Mouse (Mus musculus) layer of hippocampus, postnatal 25 days (tissue): Measurements from ENCODE around the gene Vgf. TPM values are rescaled to one million over a fixed set of nuclear protein-coding genes. Genes with fewer than 3 reads are reported as not detected.

Source experiments
- DNase-seq, 2 experiments: peaks; one replicate each; pipeline ENCODE4 v3.0.0; 2022; ENCODE audit warnings: mixed read lengths in 2 of 2, low spot score in 1 of 2; ENCODE audit errors: extremely low spot score in 1 of 2
- total RNA-seq, 2 experiments: library from RNA; stranded (reverse); gene quantifications; 2 replicates each; pipeline ENCODE4 v1.2.3; 2021

Gene Vgf
- total RNA-seq, 2 experiments from 2014 or later, result 219 to 233 TPM

DNA sequence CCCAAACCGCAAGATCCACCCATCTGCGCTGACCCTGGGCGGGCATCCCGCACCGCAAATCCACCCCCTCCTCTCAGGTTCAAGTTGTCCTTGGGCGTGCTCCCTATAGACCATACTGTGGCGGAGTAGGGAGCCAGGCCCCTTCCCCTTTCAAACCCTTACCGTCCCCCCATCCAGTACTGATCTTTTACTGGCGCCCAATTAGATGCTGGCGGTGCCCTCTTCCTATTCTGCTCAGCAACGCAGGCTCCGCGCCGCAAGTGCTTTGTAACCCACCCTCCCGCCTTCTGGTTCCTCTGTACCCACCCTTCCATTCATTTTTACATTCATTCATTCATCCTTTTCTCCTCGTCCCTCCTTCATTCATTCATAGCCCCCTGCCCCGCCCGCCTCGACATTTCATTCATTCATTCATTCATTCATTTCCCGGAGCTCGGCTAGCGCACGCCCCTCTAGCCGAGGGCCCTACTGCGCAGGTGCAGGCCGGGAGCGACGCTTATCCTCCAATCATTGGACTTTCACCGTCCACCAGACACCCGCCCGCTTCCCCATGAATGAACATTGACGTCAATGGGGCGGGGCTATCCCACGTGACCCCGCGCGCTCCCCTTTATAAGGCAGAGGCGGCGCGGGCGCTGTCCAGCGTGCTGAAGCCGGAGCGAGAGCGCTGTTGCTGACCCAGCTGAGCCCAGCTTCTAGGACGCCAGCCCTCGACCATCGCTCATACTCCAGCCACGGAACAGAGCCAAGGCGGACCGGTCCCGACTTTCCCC lies 3.6 kb downstream of the Vgf start:
- peak; percentile 94 for DNase-seq

DNA sequence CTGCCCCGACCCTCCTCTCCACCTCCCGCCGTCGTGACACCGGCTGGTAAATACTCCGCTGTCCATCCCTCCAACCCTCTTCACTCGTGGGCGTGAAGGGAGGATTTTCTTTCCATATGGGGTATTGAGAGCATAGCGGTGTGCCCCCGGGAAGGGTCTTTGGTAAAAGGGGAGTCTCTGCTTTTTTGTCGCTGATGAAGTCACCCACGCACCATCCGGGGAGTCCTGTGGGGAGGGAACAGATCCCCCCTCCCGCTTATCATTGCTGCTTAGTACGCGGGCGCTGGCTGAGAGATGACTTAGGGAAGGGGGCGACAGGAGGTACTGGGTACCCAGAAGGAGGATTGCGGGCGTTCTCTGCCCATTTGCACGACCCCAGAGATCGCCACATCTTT lies 4.2 kb downstream of the Vgf start:
- peak in 1 of 2 experiments; percentile 49 for DNase-seq

DNA sequence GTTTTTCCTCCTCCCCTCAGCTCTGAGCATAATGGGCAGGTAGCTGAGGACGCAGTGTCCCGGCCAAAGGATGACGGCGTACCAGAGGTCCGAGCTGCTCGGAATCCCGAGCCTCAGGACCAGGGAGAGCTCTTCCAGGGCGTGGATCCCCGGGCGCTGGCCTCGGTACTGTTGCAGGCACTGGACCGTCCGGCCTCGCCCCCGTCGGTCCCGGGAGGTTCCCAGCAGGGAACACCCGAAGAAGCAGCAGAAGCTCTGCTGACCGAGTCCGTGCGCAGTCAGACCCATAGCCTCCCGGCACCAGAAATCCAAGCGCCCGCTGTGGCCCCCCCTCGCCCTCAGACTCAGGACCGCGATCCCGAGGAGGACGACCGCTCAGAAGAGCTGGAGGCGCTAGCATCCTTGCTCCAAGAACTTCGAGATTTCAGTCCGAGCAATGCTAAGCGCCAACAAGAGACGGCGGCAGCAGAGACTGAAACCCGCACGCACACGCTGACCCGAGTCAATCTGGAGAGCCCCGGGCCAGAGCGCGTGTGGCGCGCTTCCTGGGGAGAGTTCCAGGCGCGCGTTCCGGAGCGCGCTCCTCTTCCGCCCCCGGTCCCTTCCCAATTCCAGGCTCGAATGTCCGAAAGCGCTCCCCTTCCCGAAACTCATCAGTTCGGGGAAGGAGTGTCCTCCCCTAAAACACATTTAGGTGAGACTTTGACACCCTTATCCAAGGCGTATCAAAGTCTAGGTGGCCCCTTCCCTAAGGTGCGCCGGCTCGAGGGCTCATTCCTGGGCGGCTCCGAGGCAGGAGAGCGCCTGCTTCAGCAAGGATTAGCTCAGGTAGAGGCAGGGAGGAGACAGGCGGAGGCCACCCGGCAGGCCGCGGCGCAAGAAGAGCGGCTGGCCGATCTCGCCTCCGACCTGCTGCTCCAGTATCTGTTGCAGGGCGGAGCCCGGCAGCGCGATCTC lies 5.2 kb downstream of the Vgf start:
- no peak for DNase-seq

DNA sequence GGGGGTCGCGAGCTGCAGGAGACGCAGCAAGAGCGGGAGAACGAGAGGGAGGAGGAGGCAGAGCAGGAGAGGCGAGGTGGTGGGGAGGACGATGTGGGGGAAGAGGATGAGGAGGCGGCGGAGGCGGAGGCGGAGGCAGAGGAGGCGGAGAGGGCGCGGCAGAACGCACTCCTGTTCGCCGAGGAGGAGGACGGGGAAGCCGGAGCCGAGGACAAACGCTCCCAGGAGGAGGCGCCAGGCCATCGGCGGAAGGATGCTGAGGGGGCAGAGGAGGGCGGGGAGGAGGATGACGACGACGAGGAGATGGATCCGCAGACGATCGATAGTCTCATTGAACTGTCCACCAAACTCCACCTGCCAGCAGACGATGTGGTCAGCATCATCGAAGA lies 5.8 kb downstream of the Vgf start:
- peak; percentile 46 to 52 for DNase-seq

DNA sequence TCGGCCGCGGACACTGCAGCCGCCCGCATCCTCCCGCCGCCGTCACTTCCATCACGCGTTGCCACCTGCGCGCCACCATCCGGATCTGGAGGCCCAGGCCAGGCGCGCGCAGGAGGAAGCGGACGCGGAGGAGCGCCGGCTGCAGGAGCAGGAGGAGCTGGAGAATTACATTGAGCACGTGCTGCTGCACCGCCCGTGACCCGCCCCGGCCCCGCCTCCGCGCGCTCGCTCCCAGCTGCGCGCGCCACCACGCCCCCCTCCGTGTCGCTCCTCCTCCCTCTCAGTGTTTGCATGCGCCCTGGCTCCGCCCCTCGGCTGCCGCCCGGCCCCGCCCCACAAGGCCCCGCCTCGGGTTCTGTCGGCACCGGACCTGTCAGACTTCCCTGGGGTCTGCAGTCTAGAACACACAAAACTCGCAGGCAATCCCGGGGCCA lies 6.5 kb downstream of the Vgf start:
- peak; percentile 69 to 74 for DNase-seq

DNA sequence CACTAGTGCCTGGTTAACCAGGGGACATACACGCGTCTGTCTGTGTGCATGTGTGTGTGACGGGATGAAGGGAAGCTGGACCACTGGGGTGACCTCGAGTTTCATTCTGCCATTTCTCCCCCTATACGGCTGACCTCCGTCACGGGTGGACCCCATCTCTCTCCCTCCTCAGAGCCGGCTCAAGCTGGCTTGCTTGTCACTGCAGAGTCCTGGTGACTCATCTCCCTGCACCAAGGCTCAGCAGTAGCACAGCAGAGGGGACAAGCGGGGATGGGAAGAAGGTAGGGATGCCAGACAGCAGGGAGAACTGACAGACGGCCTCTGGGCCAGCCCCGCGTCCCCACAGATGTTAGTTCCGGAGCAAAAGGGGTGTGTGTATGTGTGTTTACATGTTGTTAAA lies 10.0 kb downstream of the Vgf start:
- DNase-seq, result no peak

DNA sequence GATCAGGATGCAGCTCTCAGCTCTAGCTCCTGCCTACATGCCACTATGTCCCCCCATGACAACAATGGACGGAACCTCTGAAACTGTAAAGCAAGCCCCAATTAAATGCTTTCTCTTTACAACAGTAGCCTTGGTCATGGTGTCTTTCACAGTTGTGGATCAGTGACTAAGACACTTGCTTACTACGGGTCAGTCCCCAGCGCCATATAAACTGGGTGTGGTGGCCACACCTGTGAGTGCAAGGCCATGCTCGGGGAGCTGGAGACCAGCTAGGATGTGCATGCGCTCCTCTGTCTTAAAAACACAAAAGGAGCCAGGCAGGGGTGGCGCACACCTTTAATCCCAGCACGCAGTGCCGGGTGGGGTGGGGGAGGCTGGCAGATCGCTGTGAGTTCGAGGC lies 13.3 kb downstream of the Vgf start:
- DNase-seq, result no peak

DNA sequence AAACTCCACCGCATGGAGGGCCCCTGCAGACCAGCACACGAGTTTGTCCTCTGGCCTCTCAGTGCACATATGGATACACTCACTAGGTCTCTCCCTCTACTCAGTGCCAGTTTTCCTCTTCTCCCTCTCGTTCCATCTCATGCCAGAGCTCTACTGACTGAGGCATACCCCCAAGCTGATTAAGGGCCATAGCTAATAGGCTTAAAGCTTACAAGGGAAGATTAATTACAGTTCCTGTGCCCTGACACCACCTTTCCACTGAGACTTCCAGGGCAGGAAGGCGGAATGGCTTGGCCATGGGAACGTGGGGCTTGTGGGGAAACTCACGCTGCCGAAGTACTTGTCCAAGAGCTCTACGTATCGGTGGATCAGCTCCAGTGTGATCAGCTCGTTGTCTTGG lies 15.2 kb downstream of the Vgf start:
- no peak for DNase-seq

DNA sequence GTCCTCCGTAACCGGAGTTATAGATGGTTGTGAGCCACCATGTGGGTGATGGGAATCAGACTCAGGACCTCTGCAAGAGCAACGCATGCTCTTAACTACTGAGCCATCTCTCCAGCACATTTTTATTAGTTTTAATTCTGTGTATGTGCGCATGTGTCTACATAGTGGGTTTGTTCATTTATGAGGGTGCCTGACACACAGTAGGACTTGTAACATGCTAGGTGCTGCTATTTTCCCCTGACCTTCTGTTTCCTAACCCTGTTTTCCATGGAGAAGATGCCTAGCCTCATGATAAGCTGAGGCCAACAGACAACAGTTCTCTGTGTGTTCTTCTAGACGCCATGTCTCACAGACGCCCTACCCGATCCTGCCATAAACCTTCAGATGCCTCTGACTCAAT lies 17.8 kb downstream of the Vgf start:
- DNase-seq, result no peak

DNA sequence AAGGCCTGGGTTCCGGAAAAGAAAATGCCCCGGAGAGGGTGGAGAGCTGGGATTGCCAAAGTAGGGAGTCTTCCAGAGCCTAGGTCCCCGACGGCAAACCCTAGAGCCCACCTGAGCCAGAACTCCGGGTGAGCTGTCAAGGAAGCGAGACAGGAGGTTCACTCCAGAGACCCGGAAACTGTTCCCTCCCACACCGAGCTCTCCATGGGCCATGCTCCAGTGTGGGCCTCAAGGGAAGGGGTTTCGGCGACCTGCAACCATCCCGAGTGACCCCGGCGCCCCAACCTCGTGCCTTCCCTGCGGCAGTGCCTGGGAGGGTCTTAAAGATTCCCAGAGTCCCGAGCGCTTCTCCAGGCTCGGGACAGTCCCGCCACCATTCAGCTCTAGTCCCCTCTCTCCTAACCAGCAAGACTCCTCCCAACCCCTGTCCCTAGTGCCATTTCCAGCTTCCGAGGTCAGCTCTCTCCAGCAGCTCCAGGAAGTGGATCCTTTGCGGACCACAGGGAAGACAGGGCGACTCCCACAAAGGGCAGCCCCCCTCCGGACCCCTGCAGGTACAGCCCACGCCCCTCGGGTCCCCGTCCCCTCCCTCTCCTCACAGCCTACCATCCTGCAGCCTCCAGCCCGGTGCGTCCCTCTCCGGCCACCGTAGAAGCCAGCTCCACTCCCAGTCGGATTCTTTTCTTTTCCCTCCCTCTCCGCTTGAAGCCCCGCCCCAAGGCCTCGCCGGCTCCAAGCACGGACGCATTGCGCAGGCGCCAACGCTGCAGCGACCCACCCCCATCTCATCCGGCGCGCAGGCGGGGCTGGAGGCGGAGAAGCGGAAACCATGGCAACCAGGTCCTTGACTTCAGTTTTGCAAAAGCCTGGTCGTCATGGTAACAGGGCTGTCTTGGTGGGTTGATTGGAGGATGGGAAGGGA lies 19.5 kb downstream of the Vgf start, which contains the start of gene Ap1s1:
Ap1s1 (minus strand) TSS at position 734 of the 922 bp plus-strand sequence.
- DNase-seq, result peak; percentile 93 to 97

DNA sequence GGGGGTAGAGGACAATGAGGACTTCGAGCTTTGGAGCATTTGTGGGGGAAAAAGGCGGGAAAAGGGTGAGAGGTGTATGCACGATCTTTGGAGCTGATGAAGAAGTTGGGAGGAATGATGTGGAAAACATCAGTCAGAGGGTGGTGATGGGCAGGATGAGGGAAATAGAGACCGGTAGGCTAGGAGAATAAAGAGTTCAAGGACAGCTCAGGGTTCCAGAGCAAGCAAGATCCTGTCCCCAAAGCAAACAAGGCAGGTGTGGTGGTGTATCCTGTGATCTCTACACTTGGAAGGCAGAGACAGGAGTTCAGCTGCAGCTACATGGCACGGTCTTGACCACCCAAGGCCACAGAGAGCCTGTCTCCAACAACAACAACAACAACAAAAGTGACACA lies 20.1 kb downstream of the Vgf start:
- no peak for DNase-seq

DNA sequence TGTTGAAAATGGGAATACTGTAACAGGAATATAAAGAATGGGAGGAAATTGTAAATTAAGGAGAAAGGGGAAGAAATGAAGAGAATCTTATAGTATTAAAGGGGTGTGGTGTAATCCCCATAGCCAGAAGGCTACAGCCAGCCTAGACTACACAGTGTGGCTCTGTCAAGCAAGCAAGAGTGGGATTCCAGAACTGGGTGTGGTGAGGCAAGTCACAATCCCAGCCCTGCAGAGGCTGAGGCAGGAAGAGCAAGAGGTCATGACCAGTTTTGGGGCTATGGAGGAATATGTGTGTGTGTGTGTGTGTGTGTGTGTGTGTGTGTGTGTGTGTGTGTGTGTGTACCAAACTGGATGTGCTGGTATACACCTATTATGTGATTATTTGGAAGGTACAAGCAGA lies 20.8 kb downstream of the Vgf start:
- DNase-seq, result no peak

DNA sequence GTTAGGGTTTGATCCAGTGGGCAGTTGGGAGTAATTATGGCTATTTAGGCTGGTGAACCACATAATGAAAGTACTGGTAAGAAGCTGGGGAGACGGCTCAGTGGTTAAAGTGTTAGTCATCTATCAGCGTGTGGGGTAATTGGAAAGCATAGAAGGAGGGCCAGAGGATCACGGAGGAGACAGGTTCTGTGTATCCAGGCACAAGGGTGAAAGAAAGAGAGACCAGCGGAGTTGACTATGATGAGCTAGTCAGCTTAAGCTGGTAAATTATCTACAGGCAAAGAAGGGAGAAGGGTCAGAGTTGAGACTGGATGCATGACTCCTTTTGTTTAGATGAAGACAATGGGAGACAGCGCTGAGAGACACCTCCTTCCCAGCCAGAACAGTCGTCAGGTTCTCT lies 24.9 kb downstream of the Vgf start:
- DNase-seq, result no peak

DNA sequence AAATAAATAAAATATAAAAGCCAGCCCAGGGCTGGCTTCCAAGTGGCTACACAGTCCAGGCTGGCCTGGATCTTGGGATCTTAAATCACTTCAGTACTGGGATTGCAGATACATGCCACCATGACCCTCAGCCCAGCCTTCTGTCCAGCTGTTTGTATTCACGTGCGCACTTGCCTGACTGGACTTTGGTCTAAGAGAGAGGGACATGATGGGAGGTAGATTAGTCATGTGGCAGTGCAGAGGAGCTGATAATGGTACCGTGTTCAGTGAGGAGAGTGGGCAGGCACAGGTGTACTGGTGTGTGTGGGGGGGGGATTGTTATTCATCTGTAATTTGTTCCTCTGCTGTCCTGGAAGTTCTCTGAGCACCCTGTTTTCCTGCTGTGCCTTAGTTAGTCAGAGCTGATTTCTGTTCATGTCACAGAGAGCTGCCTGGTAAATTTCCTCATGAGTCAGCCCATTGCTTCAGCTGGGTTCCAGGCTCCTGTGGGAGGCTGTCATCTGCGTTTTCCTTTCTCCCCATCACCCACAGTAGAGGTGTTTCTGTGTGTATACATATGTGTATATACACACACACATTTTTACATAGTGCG lies 25.8 kb downstream of the Vgf start:
- DNase-seq, result no peak

DNA sequence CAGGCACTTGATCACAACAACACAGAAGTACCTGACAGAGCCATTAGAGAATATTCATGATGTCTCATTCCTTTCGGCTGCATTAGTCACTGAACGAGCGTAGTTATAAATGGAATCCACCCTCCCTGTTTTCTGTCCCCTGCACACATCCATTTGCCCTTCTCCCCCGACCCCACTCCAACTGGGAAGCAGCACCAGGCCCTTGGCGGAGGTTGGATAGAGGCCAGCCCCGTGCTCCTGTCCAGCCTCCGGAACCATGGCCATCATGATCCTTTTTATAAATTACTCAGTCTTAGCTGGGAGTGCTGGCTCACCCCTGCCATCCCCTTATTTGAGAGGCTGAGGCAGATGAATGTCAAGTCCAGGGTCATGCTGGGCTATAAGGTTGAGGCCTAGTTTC lies 28.1 kb downstream of the Vgf start:
- no peak for DNase-seq

DNA sequence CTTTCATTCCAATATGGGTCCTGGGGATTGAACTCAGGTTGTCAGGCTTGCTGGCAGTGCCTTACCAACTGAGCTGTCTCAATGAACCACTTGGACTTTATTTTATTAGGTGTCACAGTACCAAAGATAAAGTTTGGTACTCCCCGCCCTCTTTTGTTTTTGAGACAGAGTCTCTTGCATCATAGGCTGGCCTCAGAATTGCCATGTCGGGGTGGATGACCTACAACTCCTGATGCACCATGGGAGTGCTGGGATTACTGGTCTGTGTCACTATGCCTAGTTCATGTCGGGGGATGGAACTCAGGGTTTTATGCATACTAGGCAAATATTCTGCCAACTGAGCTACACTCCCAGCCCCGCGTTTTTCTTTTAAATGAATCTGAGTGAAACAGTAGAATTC lies 28.7 kb downstream of the Vgf start:
- no peak for DNase-seq

DNA sequence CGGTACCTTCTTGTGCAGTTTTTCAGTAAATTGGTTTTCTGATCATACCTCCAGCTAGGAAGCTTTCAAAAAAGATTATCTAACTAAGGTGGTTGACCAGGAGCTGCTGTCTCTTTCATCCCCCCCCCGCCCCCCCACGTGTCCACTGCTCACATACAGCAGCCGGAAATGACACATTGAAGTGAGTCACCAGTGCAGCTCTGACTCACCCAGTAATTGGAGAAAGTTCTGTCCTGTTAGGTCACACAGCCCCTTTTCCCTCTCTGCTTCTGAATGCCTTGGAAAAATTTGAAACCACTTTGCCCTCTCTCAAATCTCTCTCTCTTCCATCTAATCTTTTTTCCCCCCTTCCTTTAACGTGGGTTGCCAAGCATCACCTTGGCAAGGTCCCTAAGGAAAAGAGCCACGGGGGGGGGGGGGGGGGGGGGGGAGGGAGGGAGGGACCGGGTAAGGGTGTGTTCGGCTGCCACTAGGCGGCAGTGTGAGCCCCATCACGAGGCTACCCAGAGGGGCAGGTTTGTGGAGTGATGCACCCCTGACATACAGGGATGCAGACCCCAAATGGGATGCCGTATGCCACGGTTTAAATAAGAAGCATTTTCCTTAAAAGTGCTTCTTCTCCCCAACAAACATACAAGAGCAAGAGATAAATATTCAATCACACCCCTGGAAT lies 35.8 kb downstream of the Vgf start:
- peak in 1 of 2 experiments; percentile 66 for DNase-seq

DNA sequence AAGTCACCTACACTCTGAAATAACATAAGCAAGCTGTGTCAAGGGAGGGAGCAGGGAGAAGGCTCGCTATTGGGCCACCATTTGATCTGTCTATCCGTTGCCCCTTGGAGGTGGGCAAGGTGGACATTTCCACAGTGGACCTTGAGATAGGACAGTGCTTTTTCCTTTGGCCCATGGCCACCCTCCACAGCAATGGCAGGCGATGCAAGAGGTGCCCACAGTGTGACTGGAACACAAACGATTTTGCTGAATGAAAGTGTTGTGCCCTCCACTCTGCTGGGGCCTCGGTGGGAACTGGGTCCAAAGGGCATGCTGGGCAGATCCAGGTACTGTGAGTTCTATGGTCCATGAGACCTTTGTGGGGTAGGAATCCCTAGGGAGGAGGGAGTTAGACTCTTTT lies 36.4 kb downstream of the Vgf start:
- DNase-seq, result no peak

DNA sequence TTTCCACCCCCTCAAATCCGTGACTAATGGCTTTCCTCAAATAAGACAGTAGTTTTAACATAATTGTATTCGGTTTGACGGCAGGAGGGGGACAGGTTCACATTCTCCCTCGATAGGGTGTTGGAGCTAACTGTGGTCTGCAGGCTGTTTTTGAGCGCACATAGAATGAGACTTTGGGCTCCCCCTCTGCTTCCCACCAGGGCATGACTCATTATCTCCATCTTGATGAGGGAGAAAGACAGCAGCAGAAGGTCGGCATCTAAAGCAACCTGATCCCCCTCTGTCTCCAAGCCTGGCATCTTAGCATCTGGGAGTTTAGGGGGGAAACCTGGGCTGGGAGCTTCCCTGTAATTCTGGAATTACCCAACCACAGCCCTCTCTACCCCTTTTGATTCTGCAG lies 39.3 kb downstream of the Vgf start:
- DNase-seq, result no peak

DNA sequence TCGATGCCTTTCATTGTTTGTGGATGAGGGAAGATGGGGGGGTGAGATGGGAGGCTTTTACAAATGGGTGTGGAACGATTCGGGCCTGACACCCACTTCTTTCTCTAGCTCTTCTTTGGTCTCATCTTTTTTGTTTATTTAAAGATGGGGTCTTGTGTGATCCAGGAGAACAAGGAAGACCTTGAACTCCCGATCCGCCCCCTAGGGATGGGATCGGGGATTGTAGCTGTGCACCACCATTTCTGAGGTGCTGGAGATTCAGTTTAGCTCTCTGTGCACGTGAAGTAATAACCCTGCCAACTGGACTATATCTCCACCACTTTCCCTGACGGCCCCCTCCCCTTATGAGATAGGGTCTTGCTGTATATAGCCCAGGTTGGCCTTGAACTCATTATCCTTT lies 39.7 kb downstream of the Vgf start:
- DNase-seq, result no peak
